In genomic region chr8:46241568-46242374, GRCm38 (mm10) we compare ENCODE assay signal across 8 mouse cellular contexts. TPM values are rescaled to one million over a fixed set of nuclear protein-coding genes. Genes with fewer than 3 reads are reported as not detected.
DNase-seq lines count a peak whose midpoint lies in the region; ATAC-seq and TF ChIP-seq lines count a peak whose summit lies in the region.

No protein-coding gene starts in this region.

- no peak for ATAC-seq in heart, embryonic 11.5 days (replicated peaks; ENCODE audit: insufficient number of reproducible peaks, low FRiP score, low TSS enrichment)
- ATAC-seq in intestine, postnatal 0 days = peak; percentile 43; the same call in 1 of the 2 replicates
- peak; percentile 68 for ATAC-seq in midbrain, embryonic 12.5 days (ENCODE audit: low FRiP score, low read depth)

- H3K9me3 ChIP-seq in heart, embryonic 11.5 days (replicated peaks; ENCODE audit: control insufficient read depth, low read length) = no peaks in the 10 kb centered on the region
- H3K9me3 ChIP-seq in intestine, postnatal 0 days (ENCODE audit: control insufficient read depth) = no peaks in the 10 kb centered on the region
- no peaks in the 10 kb centered on the region for H3K9me3 ChIP-seq in midbrain, embryonic 12.5 days

- no peaks in the 10 kb centered on the region for H3K36me3 ChIP-seq in heart, embryonic 11.5 days (ENCODE audit: control insufficient read depth, insufficient read depth, low read length)
- H3K36me3 ChIP-seq in intestine, postnatal 0 days (ENCODE audit: control insufficient read depth, insufficient read depth) = no peaks in the 10 kb centered on the region
- H3K36me3 ChIP-seq in midbrain, embryonic 12.5 days = no peaks in the 10 kb centered on the region

- H3K4me2 ChIP-seq in heart, embryonic 11.5 days = no peak overlapping the region
- no peak overlapping the region for H3K4me2 ChIP-seq in intestine, postnatal 0 days (replicated peaks; ENCODE audit: low read depth)
- no peak overlapping the region for H3K4me2 ChIP-seq in midbrain, embryonic 12.5 days (replicated peaks)

- peaks cover 5% of the 10 kb centered on the region; the same call in 1 of the 2 replicates for H3K4me1 ChIP-seq in heart, embryonic 11.5 days (ENCODE audit: control insufficient read depth, insufficient read depth, low read length)
- H3K4me1 ChIP-seq in intestine, postnatal 0 days (replicated peaks; ENCODE audit: control insufficient read depth, insufficient read depth, low read length) = no peaks in the 10 kb centered on the region
- H3K4me1 ChIP-seq in midbrain, embryonic 12.5 days = peaks cover 6% of the 10 kb centered on the region; the same call in 1 of the 2 replicates

- TF ChIP-seq CTCF in intestine, postnatal 0 days (IDR thresholded peaks at IDR 0.05; ENCODE audit: low read depth) = peak; percentile 89

- no peak overlapping the region for H3K4me3 ChIP-seq in heart, embryonic 11.5 days (ENCODE audit: low read depth, low read length)
- H3K4me3 ChIP-seq in intestine, postnatal 0 days (ENCODE audit: low read depth, low read length) = no peak overlapping the region
- H3K4me3 ChIP-seq in midbrain, embryonic 12.5 days = no peak overlapping the region

- H3K27me3 ChIP-seq in heart, embryonic 11.5 days (ENCODE audit: control insufficient read depth, insufficient read depth, low read length) = no peaks in the 10 kb centered on the region
- no peaks in the 10 kb centered on the region for H3K27me3 ChIP-seq in intestine, postnatal 0 days (replicated peaks; ENCODE audit: control insufficient read depth, insufficient read depth, low read length)
- H3K27me3 ChIP-seq in midbrain, embryonic 12.5 days = peaks cover 59% of the 10 kb centered on the region

- intact Hi-C loops in left cerebral cortex, postnatal 25 days (cut with DNase I) = loop anchor here (1.0 to 5.0 kb wide), 4 partner anchors 40 to 711 kb away; no protein-coding TSS in a partner anchor

- H3K9ac ChIP-seq in heart, embryonic 11.5 days (ENCODE audit: low read depth, low read length) = no peak overlapping the region
- no peak overlapping the region for H3K9ac ChIP-seq in intestine, postnatal 0 days (ENCODE audit: low read depth, low read length)
- H3K9ac ChIP-seq in midbrain, embryonic 12.5 days (replicated peaks) = no peak overlapping the region

- 26% methylated on average over 13 of the region's 13 CpGs for WGBS in heart, embryonic 11.5 days (ENCODE audit: insufficient replicate concordance)
- 29% methylated on average over 13 of the region's 13 CpGs for WGBS in intestine, postnatal 0 days
- WGBS in midbrain, embryonic 12.5 days = 32% methylated on average over 13 of the region's 13 CpGs

- peak; percentile 74 to 89 for DNase-seq in heart, adult 18-20 months
- peak; percentile 93 for DNase-seq in embryo, embryonic 10 days (ENCODE audit: low spot score)
- DNase-seq in gastrocnemius, postnatal 25 days = peak; percentile 42
- DNase-seq in left cerebral cortex, postnatal 25 days (ENCODE audit: low spot score in 2 of 2) = peak; percentile 81 to 82
- peak; percentile 52 for DNase-seq in spleen, adult 12 weeks (ENCODE audit: low spot score)

- H3K27ac ChIP-seq in heart, embryonic 11.5 days (ENCODE audit: low read depth, low read length) = no peak overlapping the region
- H3K27ac ChIP-seq in intestine, postnatal 0 days (ENCODE audit: low read depth, low read length) = no peak overlapping the region
- H3K27ac ChIP-seq in midbrain, embryonic 12.5 days (replicated peaks) = no peak overlapping the region

RNA-seq across cellular contexts. Expression of gene Slc25a4, which starts 30.7 kb away (rescaled TPM):
- 1,000 to 10,000 TPM; 4,817 to 5,383 TPM for total RNA-seq in heart, adult 18-20 months (2021)
- 1,564 and 1,695 TPM in 2 replicates for polyA plus RNA-seq in heart, embryonic 11.5 days (2014; fragmentation: Nextera tagmentation; extraction: Ambion mirVana)
- 1,000 to 10,000 TPM; 2,973 to 3,130 TPM for total RNA-seq in gastrocnemius, postnatal 25 days (2021)
- 230 TPM in 2 replicates for polyA plus RNA-seq in intestine, postnatal 0 days (2015; fragmentation: Nextera tagmentation; extraction: Ambion mirVana)
- 100 to 1,000 TPM; 569 to 580 TPM for total RNA-seq in left cerebral cortex, postnatal 25 days (2021)
- polyA plus RNA-seq in midbrain, embryonic 12.5 days (2016; fragmentation: Nextera tagmentation; extraction: Ambion mirVana) = 494 and 521 TPM in 2 replicates

RNA-seq across cellular contexts. Expression of gene Helt, which starts 52.7 kb away (rescaled TPM):
- total RNA-seq in heart, adult 18-20 months (2021) = 1 to 10 TPM; 1.5 to 3.4 TPM
- polyA plus RNA-seq in heart, embryonic 11.5 days (2014; fragmentation: Nextera tagmentation; extraction: Ambion mirVana) = not detected in 2 replicates
- total RNA-seq in gastrocnemius, postnatal 25 days (2021) = 1 to 10 TPM; 1.6 to 1.8 TPM
- polyA plus RNA-seq in intestine, postnatal 0 days (2015; fragmentation: Nextera tagmentation; extraction: Ambion mirVana) = not detected in 2 replicates
- total RNA-seq in left cerebral cortex, postnatal 25 days (2021) = not detected
- 38.6 and 58.0 TPM in 2 replicates for polyA plus RNA-seq in midbrain, embryonic 12.5 days (2016; fragmentation: Nextera tagmentation; extraction: Ambion mirVana)

Comparison
In these comparisons a context has a peak if more than half of its experiments do, and no peak if none do; other contexts are left out.
1. DNase-seq: peak in every context shown above with its lines; median percentile 93 in embryo, embryonic 10 days; 82 in heart, adult 18-20 months; 82 in left cerebral cortex, postnatal 25 days; 52 in spleen, adult 12 weeks; 42 in gastrocnemius, postnatal 25 days.
2. RNA of gene Slc25a4, which starts 30.7 kb away (total RNA-seq): 4,817 to 5,383 TPM in heart, adult 18-20 months and 2,973 to 3,130 TPM in gastrocnemius, postnatal 25 days; 569 to 580 TPM in left cerebral cortex, postnatal 25 days; every median in the first group is over 4 times any median in the second.